Mouse (Mus musculus) Patski (cell line): ENCODE data around the gene Mef2d. TPM values are rescaled to one million over a fixed set of nuclear protein-coding genes. Genes with fewer than 3 reads are reported as not detected.

Experiments used
- ATAC-seq: fragments of 100-300 bp; one replicate; pipeline ENCODE4 v1.8.0; 2021
- CTCF ChIA-PET: fragments of 350-600 bp; sonication (Branson Sonifier 250); formaldehyde crosslinking; loops from one replicate; lab custom pipeline; 2022; ENCODE audit warnings: inconsistent platforms; lab: Charles Lee
- POLR2A ChIA-PET: fragments of 350-600 bp; sonication (Branson Sonifier 250); formaldehyde crosslinking; loops from one replicate; lab custom pipeline; 2022; ENCODE audit warnings: antibody characterized with exemption, inconsistent platforms; lab: Charles Lee
- DNase-seq: peaks from one replicate; pipeline ENCODE4 v3.0.0-alpha.2; 2011; ENCODE audit warnings: low read depth, low spot score
- H3K27me3 ChIP-seq: fragments of 371-371 bp; one replicate; pipeline ENCODE4 v1.5.1; 2021
- CTCF ChIP-seq: fragments of 100-300 bp; IDR thresholded peaks from one replicate; pipeline ENCODE4 v1.5.1; 2021
- in situ Hi-C: fragments of 300-500 bp; cut with MboI; formaldehyde crosslinking; loops from 3 replicates; pipeline ENCODE4 v1.11.1; 2018; ENCODE audit warnings: low pct_unique_long_range_greater_than_20kb, mixed read lengths
- polyA plus RNA-seq: library from polyadenylated mRNA; unstranded; gene quantifications from one replicate; pipeline ENCODE4 v1.2.3, GENCODE M21; 2021

Gene Mef2d
- polyA plus RNA-seq, 1 experiment from 2014 or later = 62.7 TPM

DNA sequence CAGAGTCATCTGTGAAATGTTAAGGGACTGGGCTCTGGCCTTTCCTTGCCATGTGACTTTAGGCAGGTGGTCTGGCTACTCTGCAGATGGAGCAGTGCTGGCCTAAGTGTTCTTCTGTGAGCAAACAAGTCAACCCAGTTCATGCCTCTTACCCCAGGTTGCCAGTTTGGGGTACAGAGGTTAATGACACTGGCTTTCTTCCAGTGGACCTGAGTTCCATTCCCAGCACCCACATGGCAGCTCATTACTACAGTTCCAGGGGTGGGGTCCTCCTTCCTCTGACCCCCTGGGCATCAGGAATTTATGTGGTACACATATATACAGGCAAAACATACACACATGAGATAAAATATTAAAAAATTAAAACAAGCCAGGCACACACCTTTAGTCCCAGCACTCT lies 14.6 kb downstream of the Mef2d start:
- no peaks in the 10 kb centered on the region for H3K27me3 ChIP-seq
- CTCF ChIA-PET = interaction anchor here (2.4 kb wide), 1 partner anchor 19 kb away, joined by 9 read pairs; no protein-coding TSS in a partner anchor
- POLR2A ChIA-PET = interaction anchor here (1.9 to 2.4 kb wide), 2 partner anchors 14 to 18 kb away, joined by 6 to 7 read pairs; partner anchors contain the start of gene Mef2d
- in situ Hi-C loops = no loop called here
- DNase-seq (no peak), ATAC-seq (no peak)
- no peak for TF ChIP-seq CTCF

- ATAC-seq (no peak), DNase-seq (no peak)
- ChIA-PET CTCF (interaction anchor here (1.0 to 2.4 kb wide), 7 partner anchors 12 to 21 kb away, joined by 3 to 9 read pairs (median 4); partner anchors contain the start of gene Mef2d), POLR2A (interaction anchor here (0.6 to 3.0 kb wide), 6 partner anchors 7 to 1203 kb away, joined by 3 to 12 read pairs (median 6); partner anchors contain the start of gene Mef2d)
- no peak for TF ChIP-seq CTCF
- in situ Hi-C loops = no loop called here
- H3K27me3 ChIP-seq = no peaks in the 10 kb centered on the region
These were observed 15.8 kb downstream of the Mef2d start for GRCm38 (mm10) chr3:88157771-88158597.

DNA sequence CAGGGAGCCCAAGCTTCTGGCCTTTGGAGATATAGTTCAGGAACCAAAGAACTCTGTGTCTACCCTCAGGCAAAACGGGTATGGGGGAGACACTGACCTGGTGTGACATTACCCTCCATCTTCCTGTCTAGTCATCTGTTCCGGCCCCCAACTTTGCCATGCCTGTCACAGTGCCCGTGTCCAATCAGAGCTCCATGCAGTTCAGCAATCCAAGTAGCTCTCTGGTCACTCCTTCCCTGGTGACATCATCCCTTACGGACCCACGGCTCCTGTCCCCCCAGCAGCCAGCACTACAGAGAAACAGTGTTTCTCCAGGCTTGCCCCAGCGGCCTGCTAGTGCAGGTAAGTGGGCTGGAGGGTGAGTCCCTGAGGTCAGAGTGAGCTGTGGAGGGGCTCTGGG lies 16.8 kb downstream of the Mef2d start:
- TF ChIP-seq CTCF = no peak
- CTCF ChIA-PET = interaction anchor here (1.1 to 2.4 kb wide), 8 partner anchors 10 to 21 kb away, joined by 3 to 9 read pairs (median 4); partner anchors contain the start of gene Mef2d
- POLR2A ChIA-PET = interaction anchor here (2.2 to 3.0 kb wide), 3 partner anchors 8 to 18 kb away, joined by 6 to 12 read pairs (median 7); no protein-coding TSS in a partner anchor
- DNase-seq (no peak), ATAC-seq (no peak)
- H3K27me3 ChIP-seq = no peaks in the 10 kb centered on the region
- in situ Hi-C loops = no loop called here

- ATAC-seq (no peak), DNase-seq (no peak)
- in situ Hi-C loops = no loop called here
- CTCF ChIA-PET = interaction anchor here (1.4 to 1.9 kb wide), 2 partner anchors 8 to 21 kb away, joined by 3 to 5 read pairs; no protein-coding TSS in a partner anchor
- no peak for TF ChIP-seq CTCF
- POLR2A ChIA-PET = interaction anchor here (3.0 kb wide), 1 partner anchor 10 kb away, joined by 12 read pairs; no protein-coding TSS in a partner anchor
- H3K27me3 ChIP-seq = no peaks in the 10 kb centered on the region
These were observed 18.7 kb downstream of the Mef2d start for GRCm38 (mm10) chr3:88160856-88161255.

GRCm38 (mm10) chr3:88162259-88162658 lies 20.1 kb downstream of the Mef2d start:
- in situ Hi-C loops = no loop called here
- ChIA-PET POLR2A (interaction anchor here (1.1 kb wide), 1 partner anchor 20 kb away, joined by 4 read pairs; the partner anchor contains the start of gene Mef2d), CTCF (no interaction called here)
- DNase-seq (no peak), ATAC-seq (no peak)
- no peak for TF ChIP-seq CTCF
- H3K27me3 ChIP-seq = no peaks in the 10 kb centered on the region

DNA sequence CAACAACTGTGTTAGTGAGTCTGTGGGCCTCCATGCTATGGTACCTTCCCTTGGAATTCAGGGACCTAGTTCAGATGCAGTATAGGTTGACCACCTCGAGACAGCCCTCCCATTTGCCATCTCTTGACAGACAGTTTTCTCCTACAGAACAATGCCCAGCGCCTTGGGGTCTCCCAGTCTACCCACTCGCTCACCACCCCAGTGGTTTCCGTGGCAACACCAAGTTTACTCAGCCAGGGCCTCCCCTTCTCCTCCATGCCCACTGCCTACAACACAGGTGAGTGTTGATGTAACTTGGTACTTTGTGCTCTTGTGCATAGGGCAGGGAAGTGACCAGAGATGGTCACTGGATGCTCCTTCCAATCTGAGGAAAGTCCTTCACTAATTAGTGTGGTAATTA lies 20.6 kb downstream of the Mef2d start:
- TF ChIP-seq CTCF = no peak
- POLR2A ChIA-PET = interaction anchor here (1.1 to 1.3 kb wide), 2 partner anchors 20 to 25 kb away, joined by 3 to 4 read pairs; partner anchors contain the start of gene Mef2d
- CTCF ChIA-PET = interaction anchor here (1.0 kb wide), 1 partner anchor 12 kb away, joined by 3 read pairs; no protein-coding TSS in a partner anchor
- DNase-seq = no peak
- H3K27me3 ChIP-seq = no peaks in the 10 kb centered on the region
- in situ Hi-C loops = no loop called here
- ATAC-seq = no peak

GRCm38 (mm10) chr3:88163847-88164246 lies 21.7 kb downstream of the Mef2d start:
- in situ Hi-C loops = no loop called here
- CTCF ChIA-PET = interaction anchor here (1.0 to 1.4 kb wide), 2 partner anchors 11 to 13 kb away, joined by 3 read pairs; no protein-coding TSS in a partner anchor
- no peak for ATAC-seq

DNA sequence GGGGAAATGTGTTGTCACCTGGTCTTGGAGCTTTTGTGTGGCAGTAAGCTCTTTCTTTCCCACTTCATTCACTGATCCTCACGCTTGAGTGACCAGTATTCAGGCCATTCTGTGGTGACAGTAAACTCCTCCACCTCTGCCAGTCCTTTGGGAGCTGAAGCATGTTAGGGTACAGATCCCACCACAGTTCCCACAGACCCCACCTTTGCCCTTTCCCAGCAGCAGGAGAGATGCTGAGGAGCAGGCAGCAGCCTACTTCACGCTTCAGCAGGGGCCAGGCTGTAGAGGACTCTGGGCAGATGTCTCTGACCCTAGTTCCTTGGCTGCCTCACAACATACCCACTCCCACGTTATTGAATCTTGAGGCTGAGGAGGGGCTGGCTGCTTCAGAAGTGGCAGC lies 22.1 kb downstream of the Mef2d start:
- CTCF ChIA-PET = interaction anchor here (1.2 to 1.4 kb wide), 2 partner anchors 9 to 13 kb away, joined by 3 read pairs; no protein-coding TSS in a partner anchor
- ATAC-seq (no peak), DNase-seq (no peak)
- no peak for TF ChIP-seq CTCF
- in situ Hi-C loops = no loop called here
- H3K27me3 ChIP-seq = no peaks in the 10 kb centered on the region
- POLR2A ChIA-PET = interaction anchor here (1.0 kb wide), 1 partner anchor 9 kb away, joined by 4 read pairs; no protein-coding TSS in a partner anchor

More at GRCm38 (mm10) chr3:88163847-88164246, 21.7 kb downstream of the Mef2d start:
- H3K27me3 ChIP-seq = no peaks in the 10 kb centered on the region
- POLR2A ChIA-PET = interaction anchor here (1.0 to 1.3 kb wide), 2 partner anchors 10 to 26 kb away, joined by 3 to 4 read pairs; no protein-coding TSS in a partner anchor
- TF ChIP-seq CTCF = no peak
- no peak for DNase-seq

DNA sequence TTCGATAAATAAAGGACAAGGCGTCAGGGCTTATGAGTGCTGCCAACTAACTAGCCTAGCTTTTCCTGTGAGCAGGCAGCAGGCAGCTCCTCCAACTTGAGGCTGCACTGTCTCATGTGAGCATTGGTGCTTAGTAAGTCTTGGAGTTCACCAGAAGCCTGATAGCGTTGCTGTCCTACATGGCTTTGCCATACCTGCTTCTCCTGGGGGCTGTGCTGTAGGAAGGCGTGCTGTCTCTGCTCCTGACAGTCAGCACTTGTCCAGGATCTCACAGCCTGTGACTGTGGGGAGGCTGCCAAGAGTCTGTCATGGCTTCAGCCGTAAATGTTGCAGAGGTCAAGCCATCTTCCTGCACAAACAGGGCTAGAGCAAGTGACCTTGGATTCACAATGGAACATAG lies 23.9 kb downstream of the Mef2d start:
- no peak for TF ChIP-seq CTCF
- H3K27me3 ChIP-seq = no peaks in the 10 kb centered on the region
- DNase-seq (no peak), ATAC-seq (no peak)
- in situ Hi-C loops = no loop called here
- ChIA-PET CTCF (no interaction called here), POLR2A (interaction anchor here (0.5 to 1.2 kb wide), 2 partner anchors 18 to 29 kb away, joined by 4 to 7 read pairs; no protein-coding TSS in a partner anchor)

DNA sequence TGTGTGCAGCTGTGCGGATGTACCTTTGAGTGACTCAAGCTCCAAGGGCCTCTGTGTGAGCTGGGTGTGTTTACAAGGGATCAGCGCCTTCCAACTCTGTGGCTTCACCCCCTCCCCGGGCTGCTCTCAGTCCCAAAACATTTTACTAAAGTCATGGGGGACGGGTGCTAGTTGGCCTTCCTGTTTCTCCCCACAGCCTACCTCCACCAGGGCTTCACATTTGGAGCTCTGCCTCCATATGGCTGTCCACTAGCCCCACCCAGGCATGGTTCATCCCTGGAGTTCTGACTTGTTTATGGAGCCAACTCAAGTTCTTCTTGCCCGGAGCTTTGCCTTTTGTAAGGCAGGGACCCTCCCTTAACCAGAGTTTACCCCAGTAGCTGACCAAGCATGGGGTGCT lies 28.2 kb downstream of the Mef2d start:
- in situ Hi-C loops = loop anchor here (5.0 kb wide), 1 partner anchor 83 kb away; no protein-coding TSS in a partner anchor
- DNase-seq (no peak), ATAC-seq (no peak)
- TF ChIP-seq CTCF = no peak
- ChIA-PET POLR2A (interaction anchor here (1.5 kb wide), 1 partner anchor 33 kb away, joined by 4 read pairs; no protein-coding TSS in a partner anchor), CTCF (interaction anchor here (1.4 to 2.1 kb wide), 3 partner anchors 12 to 83 kb away, joined by 3 to 5 read pairs (median 5); no protein-coding TSS in a partner anchor)
- no peaks in the 10 kb centered on the region for H3K27me3 ChIP-seq
